Mouse (Mus musculus) midbrain, embryonic 14.5 days (tissue): Measurements from ENCODE around the gene Ccdc85b. TPM values are rescaled to one million over a fixed set of nuclear protein-coding genes. Genes with fewer than 3 reads are reported as not detected.
"Not testable (repeated sequence)": the region's sequence is repeated elsewhere in the genome, so short reads cannot be mapped to it uniquely, and the experiment has no call there.

Source experiments
- ATAC-seq: fragments of 200-750 bp; cut with Nextera tagmentation; 2 replicates; pipeline ENCODE4 v1.8.0; 2017; ENCODE audit warnings: moderate number of reproducible peaks, moderate library complexity; ENCODE audit not compliant: low FRiP score, low TSS enrichment
- DNase-seq: peaks from one replicate; pipeline ENCODE4 v3.0.0-alpha.2; 2015
- H3K27ac ChIP-seq: fragments of 300-500 bp; sonication (generic); replicated peaks from 2 replicates; pipeline ENCODE4 v1.5.1; 2014; ENCODE audit warnings: mild to moderate bottlenecking, low read depth, low read length, moderate library complexity
- H3K27me3 ChIP-seq: fragments of 300-500 bp; sonication (generic); 2 replicates; pipeline ENCODE4 v1.6.1; 2014; ENCODE audit warnings: low read length, control low read depth, mixed read lengths; ENCODE audit not compliant: control insufficient read depth, insufficient read depth
- H3K36me3 ChIP-seq: fragments of 300-500 bp; sonication (generic); 2 replicates; pipeline ENCODE4 v1.6.1; 2014; ENCODE audit warnings: low read length, control low read depth; ENCODE audit not compliant: control insufficient read depth, insufficient read depth
- H3K4me1 ChIP-seq: fragments of 300-500 bp; sonication (generic); 2 replicates; pipeline ENCODE4 v1.6.1; 2014; ENCODE audit warnings: mild to moderate bottlenecking, antibody characterized with exemption, low read length, control low read depth; ENCODE audit not compliant: control insufficient read depth, insufficient read depth
- H3K4me2 ChIP-seq: fragments of 300-500 bp; sonication (generic); 2 replicates; pipeline ENCODE4 v1.6.1; 2014; ENCODE audit warnings: mild to moderate bottlenecking, low read length, moderate library complexity
- H3K4me3 ChIP-seq: fragments of 300-500 bp; sonication (generic); replicated peaks from 2 replicates; pipeline ENCODE4 v1.5.1; 2014; ENCODE audit warnings: low read depth, low read length
- H3K9ac ChIP-seq: fragments of 300-500 bp; sonication (generic); replicated peaks from 2 replicates; pipeline ENCODE4 v1.6.1; 2014; ENCODE audit warnings: mild to moderate bottlenecking, low read length, moderate library complexity
- H3K9me3 ChIP-seq: fragments of 300-500 bp; sonication (generic); 2 replicates; pipeline ENCODE4 v1.6.1; 2016; ENCODE audit warnings: low read length, control low read depth, mixed read lengths; ENCODE audit not compliant: control insufficient read depth
- WGBS: fragments of 180-500 bp; shearing (Covaris S2); extraction: QIAGEN DNeasy Blood & Tissue Kit; methylation state at CpG from one replicate; pipeline ENCODE4 v1.1.7; 2014; 5-methylcytosine and 5-hydroxymethylcytosine counted together
- polyA plus RNA-seq: library from polyadenylated mRNA; unstranded; fragments of >200 nt; fragmentation: Nextera tagmentation; extraction: Ambion mirVana; gene quantifications from 2 replicates; pipeline ENCODE4 v1.2.1, GENCODE M21; 2014

Gene Ccdc85b
- polyA plus RNA-seq, 1 experiment from 2014 or later, result 7.6 TPM

- ATAC-seq, result no peak; the same call in 1 of the 2 replicates
Measured at GRCm38 (mm10) chr19:5407133-5407532, 50.6 kb downstream of the Ccdc85b start.

GRCm38 (mm10) chr19:5406531-5407126 is 51.1 kb downstream of the Ccdc85b start:
- not testable (repeated sequence) for H3K27me3 ChIP-seq, H3K36me3 ChIP-seq, H3K9me3 ChIP-seq
- H3K4me2 ChIP-seq, result peak overlapping the region; percentile 83
- WGBS, result 19% methylated on average over 22 of the region's 25 CpGs
- H3K27ac ChIP-seq, result peak overlapping the region; percentile 87
- H3K9ac ChIP-seq, result peak overlapping the region; percentile 78
- H3K4me3 ChIP-seq, result peak overlapping the region; percentile 60
- peaks cover 12% of the 10 kb centered on the region; the same call in 1 of the 2 replicates for H3K4me1 ChIP-seq
- DNase-seq, result peak; percentile 53
- ATAC-seq, result peak; percentile 80; the same call in 1 of the 2 replicates

More at GRCm38 (mm10) chr19:5407133-5407532, 50.6 kb downstream of the Ccdc85b start:
- H3K27me3 ChIP-seq, result no peaks in the 10 kb centered on the region
- H3K4me3 ChIP-seq, result peak overlapping the region; percentile 60
- H3K9ac ChIP-seq, result peak overlapping the region; percentile 78
- 17% methylated on average over 7 of the region's 7 CpGs for WGBS
- peak overlapping the region; percentile 87 for H3K27ac ChIP-seq
- DNase-seq, result peak; percentile 82
- H3K9me3 ChIP-seq, result no peaks in the 10 kb centered on the region
- no peaks in the 10 kb centered on the region for H3K36me3 ChIP-seq
- H3K4me1 ChIP-seq, result peaks cover 12% of the 10 kb centered on the region; the same call in 1 of the 2 replicates
- H3K4me2 ChIP-seq, result peak overlapping the region; percentile 83

- WGBS, result 31% methylated on average over 7 of the region's 7 CpGs
- Histone ChIP-seq H3K9me3 (no peaks in the 10 kb centered on the region), H3K9ac (no peak overlapping the region; the same call in 1 of the 2 replicates), H3K4me1 (peaks cover 12% of the 10 kb centered on the region; the same call in 1 of the 2 replicates), H3K4me3 (peak overlapping the region; percentile 31), H3K27me3 (no peaks in the 10 kb centered on the region), H3K27ac (0 out of 2 replicates have a peak overlapping the region, but pooled peaks have one; percentile 32), H3K4me2 (peak overlapping the region; percentile 57), H3K36me3 (no peaks in the 10 kb centered on the region)
- DNase-seq (peak; percentile 19), ATAC-seq (no peak)
Measured at GRCm38 (mm10) chr19:5405924-5406323, 51.8 kb downstream of the Ccdc85b start.

Other genes with a start within 250 kb of the Ccdc85b start
- 42.4 and 48.4 TPM in 2 replicates for gene Pacs1, start 184.8 kb downstream of the Ccdc85b start, polyA plus RNA-seq
- 291 and 365 TPM in 2 replicates for gene Sf3b2, start 162.4 kb downstream of the Ccdc85b start, polyA plus RNA-seq
- gene Gal3st3, start 159.6 kb downstream of the Ccdc85b start, polyA plus RNA-seq, result 29.0 and 35.5 TPM in 2 replicates
- gene Catsper1, start 122.2 kb downstream of the Ccdc85b start, polyA plus RNA-seq, result not detected in 2 replicates
- gene Cst6, start 108.3 kb downstream of the Ccdc85b start, polyA plus RNA-seq, result 7.7 and 8.4 TPM in 2 replicates
- 36.4 and 36.6 TPM in 2 replicates for gene Eif1ad, start 91.2 kb downstream of the Ccdc85b start, polyA plus RNA-seq
- gene Banf1, start 90.7 kb downstream of the Ccdc85b start, polyA plus RNA-seq, result 330 and 375 TPM in 2 replicates
- 57.1 and 61.1 TPM in 2 replicates for gene Sart1, start 69.2 kb downstream of the Ccdc85b start, polyA plus RNA-seq
- 0.12 TPM in 1 of 2 replicates, not detected in the other for gene Tsga10ip, start 55.4 kb downstream of the Ccdc85b start, polyA plus RNA-seq
- 225 and 299 TPM in 2 replicates for gene Drap1, start 32.9 kb downstream of the Ccdc85b start, polyA plus RNA-seq
- 53.7 and 65.2 TPM in 2 replicates for gene AI837181, start 32.8 kb downstream of the Ccdc85b start, polyA plus RNA-seq
- gene Fosl1, start 10.3 kb downstream of the Ccdc85b start, polyA plus RNA-seq, result not detected in 2 replicates
- 169 and 199 TPM in 2 replicates for gene Fibp, start 2.7 kb upstream of the Ccdc85b start, polyA plus RNA-seq
- 4.3 and 4.9 TPM in 2 replicates for gene Ctsw, start 10.6 kb upstream of the Ccdc85b start, polyA plus RNA-seq
- 18.0 and 28.7 TPM in 2 replicates for gene Efemp2, start 16.1 kb upstream of the Ccdc85b start, polyA plus RNA-seq
- gene Mus81, start 30.5 kb upstream of the Ccdc85b start, polyA plus RNA-seq, result 43.4 and 49.3 TPM in 2 replicates
- gene Cfl1, start 32.6 kb upstream of the Ccdc85b start, polyA plus RNA-seq, result 4,021 and 4,124 TPM in 2 replicates
- 0.36 TPM in 2 replicates for gene 1700020D05Rik, start 45.9 kb upstream of the Ccdc85b start, polyA plus RNA-seq
- gene Snx32, start 52.6 kb upstream of the Ccdc85b start, polyA plus RNA-seq, result 89.8 and 98.4 TPM in 2 replicates
- gene Ovol1, start 102.8 kb upstream of the Ccdc85b start, polyA plus RNA-seq, result not detected in 2 replicates
- gene Ap5b1, start 110.1 kb upstream of the Ccdc85b start, polyA plus RNA-seq, result 1.6 and 2.8 TPM in 2 replicates
- 46.8 and 58.8 TPM in 2 replicates for gene Rnaseh2c, start 144.0 kb upstream of the Ccdc85b start, polyA plus RNA-seq
- 49.5 and 58.3 TPM in 2 replicates for gene Kat5, start 152.3 kb upstream of the Ccdc85b start, polyA plus RNA-seq
- 30.0 and 30.2 TPM in 2 replicates for gene Rela, start 179.6 kb upstream of the Ccdc85b start, polyA plus RNA-seq
- 8.1 and 11.5 TPM in 2 replicates for gene Sipa1, start 205.8 kb upstream of the Ccdc85b start, polyA plus RNA-seq
- 6.8 and 12.1 TPM in 2 replicates for gene Map3k11, start 230.8 kb upstream of the Ccdc85b start, polyA plus RNA-seq
- gene Pcnx3, start 231.0 kb upstream of the Ccdc85b start, polyA plus RNA-seq, result 33.6 and 34.4 TPM in 2 replicates
- gene Kcnk7, start 246.5 kb upstream of the Ccdc85b start, polyA plus RNA-seq, result 0.21 and 0.28 TPM in 2 replicates